In genomic region chr12:44105085-44105484, GRCm38 (mm10) we compare ENCODE assay signal across 12 mouse cellular contexts.
DNase-seq lines count a peak whose midpoint lies in the region; TF ChIP-seq lines count a peak whose summit lies in the region.
"Had no signal": no experiment of that assay in that cellular context is flagged by ENCODE, and none has a peak within 500 bp of the region (broad histone marks: within the 10 kb centered on the region; RNA-seq: fewer than 3 reads in every experiment).

No protein-coding gene starts in this region.

- H3K27me3 ChIP-seq in kidney, adult 2 months (replicated peaks; ENCODE audit: control insufficient read depth, insufficient read depth, low read length) = no peaks in the 10 kb centered on the region
- H3K27me3 ChIP-seq: hindbrain, embryonic 15.5 days; lung, embryonic 15.5 days had no signal

- TF ChIP-seq CTCF in kidney, adult 2 months (conservative IDR thresholded peaks at IDR 0.05; ENCODE audit: insufficient read depth, insufficient read length, low read depth, low read length) = 0 out of 2 replicates have a peak, but pooled peaks have one; percentile 3

- no peak for TF ChIP-seq POLR2A in kidney, adult 2 months (IDR thresholded peaks at IDR 0.05; ENCODE audit: low read depth, low read length)

- H3K27ac ChIP-seq in kidney, adult 2 months (ENCODE audit: insufficient read depth, low read depth, low read length) = no peak overlapping the region
- H3K27ac ChIP-seq: hindbrain, embryonic 15.5 days; lung, embryonic 15.5 days had no signal

- peak; percentile 4 for DNase-seq in kidney, adult 2 months
- no peak for DNase-seq in kidney, adult 18-20 months
- peak; percentile 10 for DNase-seq in right cerebral cortex, adult 18-20 months
- DNase-seq in right cerebral cortex, postnatal 4 days = no peak
- DNase-seq in embryo, embryonic 11.5 days (ENCODE audit: low read depth, low spot score) = peak; percentile 8
- no peak for DNase-seq in spleen, adult 18-20 months
- no peak for DNase-seq in thymus, postnatal 25 days
- no peak for DNase-seq in cerebellum, postnatal 36 days
- DNase-seq: adrenal gland, postnatal 10 days had no signal

- WGBS in kidney, adult 2 months = 31% methylated on average over 2 of the region's 2 CpGs

- H3K4me1 ChIP-seq in kidney, adult 2 months (ENCODE audit: control insufficient read depth, insufficient read depth, low read length) = no peaks in the 10 kb centered on the region
- H3K4me1 ChIP-seq: hindbrain, embryonic 15.5 days; lung, embryonic 15.5 days had no signal

- no peaks in the 10 kb centered on the region for H3K36me3 ChIP-seq in kidney, adult 2 months (ENCODE audit: control insufficient read depth, insufficient read depth, low read length)
- H3K36me3 ChIP-seq: hindbrain, embryonic 15.5 days; lung, embryonic 15.5 days had no signal

- H3K4me3 ChIP-seq in kidney, adult 2 months (ENCODE audit: insufficient read depth, low read depth, low read length) = no peak overlapping the region
- H3K4me3 ChIP-seq: erythroblast, embryonic 14.5 days; hindbrain, embryonic 15.5 days; lung, embryonic 15.5 days had no signal

Comparison
In these comparisons a context has a peak if more than half of its experiments do, and no peak if none do; other contexts are left out.
1. DNase-seq: peak in kidney, adult 2 months (single experiment), right cerebral cortex, adult 18-20 months (single experiment) and embryo, embryonic 11.5 days (single experiment); none in kidney, adult 18-20 months (single experiment), right cerebral cortex, postnatal 4 days (single experiment), spleen, adult 18-20 months (0 of 2), thymus, postnatal 25 days (single experiment) and cerebellum, postnatal 36 days (0 of 2).